Mouse (Mus musculus): ENCODE results near the gene Dennd1c. TPM values are rescaled to one million over a fixed set of nuclear protein-coding genes. Genes with fewer than 3 reads are reported as not detected.

The Dennd1c gene
- polyA plus RNA-seq (2016; fragmentation: Nextera tagmentation; extraction: Ambion mirVana) = 3.2 and 3.6 TPM in 2 replicates

GRCm38 (mm10) chr17:57078336-57078735, at the start of gene Dennd1c:
Gene Dennd1c (minus strand): TSS chr17:57078514.
- 0 out of 2 replicates have a peak, but pooled peaks cover 3% of the 10 kb centered on the region for H3K27me3 ChIP-seq (ENCODE audit: insufficient read depth, poor library complexity, severe bottlenecking)
- H3K4me3 ChIP-seq = no peak within 1 kb of the TSS
- 0 out of 2 replicates have a peak, but pooled peaks cover 7% of the 10 kb centered on the region for H3K4me1 ChIP-seq (replicated peaks)
- no peak for DNase-seq (ENCODE audit: low spot score)
- peak within 1 kb of the TSS; percentile 45 for H3K27ac ChIP-seq
- WGBS = 55% methylated on average over 6 of the region's 6 CpGs
- H3K36me3 ChIP-seq = peaks cover 26% of the 10 kb centered on the region
- H3K9me3 ChIP-seq = no peaks in the 10 kb centered on the region

DNA sequence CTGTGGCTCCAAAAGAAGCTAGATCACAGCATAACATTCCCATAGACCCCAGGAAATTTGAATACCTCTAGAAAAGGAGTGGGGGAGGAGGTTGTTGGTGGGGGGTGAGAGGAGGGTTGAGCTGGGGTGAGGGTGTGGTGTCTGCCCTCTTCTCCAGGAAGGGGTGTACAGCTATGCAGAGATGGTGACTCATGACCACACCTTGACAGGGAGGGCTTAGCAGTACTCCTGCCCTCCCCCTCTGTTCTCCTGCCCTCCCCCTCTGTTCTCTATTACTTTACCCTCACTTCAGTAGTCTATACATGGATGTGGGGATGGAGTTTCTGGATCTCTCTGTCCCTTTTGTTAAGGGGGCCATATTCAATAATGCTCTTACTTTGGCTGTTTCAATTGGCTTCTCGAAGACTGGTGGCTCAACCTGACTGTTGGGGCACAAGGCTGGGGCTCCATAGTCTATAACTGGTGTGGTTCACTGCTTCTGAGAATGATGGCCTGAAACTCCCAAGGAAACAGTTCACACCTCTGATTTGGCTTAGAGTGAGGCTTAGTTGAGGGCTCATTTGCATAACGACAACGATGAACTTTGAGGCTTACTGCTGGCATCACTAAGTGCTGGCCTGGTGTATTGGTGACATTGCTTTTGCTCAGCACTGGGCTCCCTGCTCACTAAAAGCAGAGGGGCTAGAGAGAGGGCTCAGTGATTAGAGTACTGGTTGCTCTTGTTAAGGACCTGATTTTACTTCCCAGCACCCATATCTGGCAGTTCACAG, 47.7 kb upstream of the Dennd1c start:
- no peaks in the 10 kb centered on the region for H3K9me3 ChIP-seq
- H3K4me1 ChIP-seq (replicated peaks) = no peaks in the 10 kb centered on the region
- no peak for DNase-seq (ENCODE audit: low spot score)
- WGBS = 69% methylated on average over 3 of the region's 3 CpGs
- no peaks in the 10 kb centered on the region for H3K36me3 ChIP-seq
- no peaks in the 10 kb centered on the region for H3K27me3 ChIP-seq (ENCODE audit: insufficient read depth, poor library complexity, severe bottlenecking)
- H3K4me3 ChIP-seq = no peak overlapping the region
- H3K27ac ChIP-seq = no peak overlapping the region

DNA sequence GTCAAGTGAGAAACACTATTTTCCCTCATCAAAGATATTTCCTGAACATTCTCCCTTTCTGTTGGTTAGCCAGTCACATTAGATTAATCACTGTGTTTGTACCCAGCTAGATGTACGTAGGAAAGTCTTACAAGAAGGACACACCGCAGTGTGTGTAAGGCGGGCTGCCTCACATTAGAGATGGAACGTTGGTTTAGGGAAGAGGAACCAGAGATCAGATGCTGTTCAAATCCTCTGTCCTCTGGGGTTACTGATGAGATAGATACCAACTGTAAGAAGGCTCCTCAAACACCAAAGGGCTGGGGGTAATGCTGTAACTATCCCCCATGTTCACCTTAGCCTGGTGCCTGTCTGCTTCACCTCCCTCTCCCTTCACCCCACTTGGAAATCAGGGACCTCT, 46.5 kb upstream of the Dennd1c start:
- no peak for DNase-seq (ENCODE audit: low spot score)
- Histone ChIP-seq H3K9me3 (no peaks in the 10 kb centered on the region), H3K4me1 (replicated peaks) (no peaks in the 10 kb centered on the region), H3K4me3 (no peak overlapping the region), H3K27me3 (ENCODE audit: insufficient read depth, poor library complexity, severe bottlenecking) (no peaks in the 10 kb centered on the region), H3K27ac (no peak overlapping the region), H3K36me3 (no peaks in the 10 kb centered on the region)
- WGBS = 92% methylated on average over 4 of the region's 4 CpGs

- Histone ChIP-seq H3K36me3 (no peaks in the 10 kb centered on the region), H3K27me3 (ENCODE audit: insufficient read depth, poor library complexity, severe bottlenecking) (no peaks in the 10 kb centered on the region), H3K4me1 (replicated peaks) (peaks cover 6% of the 10 kb centered on the region), H3K4me3 (no peak overlapping the region), H3K9me3 (no peaks in the 10 kb centered on the region), H3K27ac (no peak overlapping the region)
- DNase-seq (ENCODE audit: low spot score) = no peak
- WGBS = 88% methylated on average over 11 of the region's 11 CpGs
These were observed 45.1 kb upstream of the Dennd1c start for GRCm38 (mm10) chr17:57123192-57124118.

DNA sequence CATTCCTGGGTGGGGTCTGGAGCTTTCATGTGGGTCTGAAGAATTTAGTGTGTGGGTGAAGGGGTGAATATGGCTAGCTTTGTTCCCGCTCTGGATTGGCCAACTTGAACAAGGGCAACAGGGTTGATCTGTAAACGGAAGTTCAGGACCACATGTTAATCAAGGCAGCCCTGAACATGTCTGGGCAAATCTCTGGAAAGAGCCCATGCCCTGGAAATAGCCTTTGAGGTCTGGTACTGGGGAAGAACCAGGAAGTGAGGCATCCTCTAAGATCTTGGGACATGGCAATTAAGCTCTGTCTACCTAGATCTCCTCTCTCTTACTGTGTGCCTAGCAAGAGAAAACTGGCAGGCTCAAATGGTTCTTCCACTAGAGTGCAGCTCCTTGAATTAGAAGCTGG, 43.5 kb upstream of the Dennd1c start:
- WGBS = 87% methylated on average over 2 of the region's 2 CpGs
- no peak overlapping the region for H3K27ac ChIP-seq

GRCm38 (mm10) chr17:57118524-57119349, 40.4 kb upstream of the Dennd1c start:
- 3% methylated on average over 11 of the region's 11 CpGs for WGBS
- Histone ChIP-seq H3K9me3 (no peaks in the 10 kb centered on the region), H3K27me3 (ENCODE audit: insufficient read depth, poor library complexity, severe bottlenecking) (no peaks in the 10 kb centered on the region), H3K4me1 (replicated peaks) (peaks cover 8% of the 10 kb centered on the region), H3K4me3 (peak overlapping the region; percentile 24; the same call in 1 of the 2 replicates), H3K27ac (no peak overlapping the region), H3K36me3 (no peaks in the 10 kb centered on the region)
- peak; percentile 35 for DNase-seq (ENCODE audit: low spot score)

More for the DNA sequence above, 43.5 kb upstream of the Dennd1c start:
- H3K4me3 ChIP-seq = no peak overlapping the region
- no peaks in the 10 kb centered on the region for H3K9me3 ChIP-seq
- H3K27me3 ChIP-seq (ENCODE audit: insufficient read depth, poor library complexity, severe bottlenecking) = no peaks in the 10 kb centered on the region
- no peak for DNase-seq (ENCODE audit: low spot score)
- H3K36me3 ChIP-seq = no peaks in the 10 kb centered on the region
- H3K4me1 ChIP-seq (replicated peaks) = peaks cover 8% of the 10 kb centered on the region

- peaks cover 8% of the 10 kb centered on the region for H3K4me1 ChIP-seq (replicated peaks)
- H3K27me3 ChIP-seq (ENCODE audit: insufficient read depth, poor library complexity, severe bottlenecking) = no peaks in the 10 kb centered on the region
- H3K4me3 ChIP-seq = no peak overlapping the region
- WGBS = 69% methylated on average over 2 of the region's 2 CpGs
- no peaks in the 10 kb centered on the region for H3K9me3 ChIP-seq
- DNase-seq (ENCODE audit: low spot score) = no peak
- no peaks in the 10 kb centered on the region for H3K36me3 ChIP-seq
- H3K27ac ChIP-seq = no peak overlapping the region
These were observed 38.5 kb upstream of the Dennd1c start for GRCm38 (mm10) chr17:57116801-57117200.

DNA sequence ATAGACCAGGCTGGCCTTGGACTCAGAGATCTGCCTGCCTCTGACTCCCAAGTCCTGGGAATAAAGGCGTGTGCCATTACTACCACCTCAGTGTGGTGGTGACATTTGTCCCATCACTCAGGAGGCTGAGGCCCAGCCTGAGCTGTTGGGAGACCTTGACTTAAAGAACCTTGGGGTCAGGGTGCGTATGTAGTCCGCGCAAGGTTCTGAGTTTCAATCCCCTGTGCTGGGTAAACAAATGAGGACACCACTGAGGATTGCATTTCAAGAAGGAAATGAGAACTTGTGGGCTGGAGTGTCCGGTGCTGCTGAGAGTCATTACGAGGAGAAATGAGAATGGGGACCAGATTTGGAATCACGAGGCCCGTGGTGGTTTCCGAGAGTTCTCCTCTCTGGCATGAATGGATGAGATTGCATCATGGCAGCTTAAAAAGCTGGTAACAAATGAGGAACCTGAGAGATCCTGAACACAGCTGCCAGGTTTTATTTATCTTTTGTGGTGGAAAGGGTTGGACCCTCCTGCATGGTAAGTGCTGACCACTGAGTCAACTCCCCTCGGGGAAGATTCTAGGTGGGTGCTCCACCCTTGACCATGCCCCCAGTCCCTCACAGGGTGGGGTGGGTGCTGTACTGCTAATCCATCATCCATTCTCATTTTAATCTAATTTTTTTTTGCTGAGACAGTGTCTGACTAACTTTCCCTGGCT, 34.6 kb upstream of the Dennd1c start:
- DNase-seq (ENCODE audit: low spot score) = no peak
- Histone ChIP-seq H3K27me3 (ENCODE audit: insufficient read depth, poor library complexity, severe bottlenecking) (no peaks in the 10 kb centered on the region), H3K36me3 (no peaks in the 10 kb centered on the region), H3K27ac (no peak overlapping the region), H3K9me3 (no peaks in the 10 kb centered on the region), H3K4me1 (replicated peaks) (no peaks in the 10 kb centered on the region), H3K4me3 (no peak overlapping the region)
- WGBS = 91% methylated on average over 10 of the region's 10 CpGs

GRCm38 (mm10) chr17:57110005-57110404, 31.7 kb upstream of the Dennd1c start:
- Histone ChIP-seq H3K36me3 (peaks cover 3% of the 10 kb centered on the region; the same call in 1 of the 2 replicates), H3K27me3 (ENCODE audit: insufficient read depth, poor library complexity, severe bottlenecking) (no peaks in the 10 kb centered on the region), H3K4me3 (no peak overlapping the region), H3K27ac (no peak overlapping the region), H3K4me1 (replicated peaks) (peaks cover 24% of the 10 kb centered on the region), H3K9me3 (no peaks in the 10 kb centered on the region)
- 83% methylated on average over 1 of the region's 1 CpGs for WGBS
- no peak for DNase-seq (ENCODE audit: low spot score)

GRCm38 (mm10) chr17:57108666-57109171, 30.4 kb upstream of the Dennd1c start:
- DNase-seq (ENCODE audit: low spot score) = no peak
- Histone ChIP-seq H3K36me3 (peaks cover 3% of the 10 kb centered on the region; the same call in 1 of the 2 replicates), H3K4me3 (no peak overlapping the region), H3K27ac (no peak overlapping the region), H3K27me3 (ENCODE audit: insufficient read depth, poor library complexity, severe bottlenecking) (no peaks in the 10 kb centered on the region), H3K4me1 (replicated peaks) (peaks cover 34% of the 10 kb centered on the region), H3K9me3 (no peaks in the 10 kb centered on the region)
- 56% methylated on average over 5 of the region's 5 CpGs for WGBS

DNA sequence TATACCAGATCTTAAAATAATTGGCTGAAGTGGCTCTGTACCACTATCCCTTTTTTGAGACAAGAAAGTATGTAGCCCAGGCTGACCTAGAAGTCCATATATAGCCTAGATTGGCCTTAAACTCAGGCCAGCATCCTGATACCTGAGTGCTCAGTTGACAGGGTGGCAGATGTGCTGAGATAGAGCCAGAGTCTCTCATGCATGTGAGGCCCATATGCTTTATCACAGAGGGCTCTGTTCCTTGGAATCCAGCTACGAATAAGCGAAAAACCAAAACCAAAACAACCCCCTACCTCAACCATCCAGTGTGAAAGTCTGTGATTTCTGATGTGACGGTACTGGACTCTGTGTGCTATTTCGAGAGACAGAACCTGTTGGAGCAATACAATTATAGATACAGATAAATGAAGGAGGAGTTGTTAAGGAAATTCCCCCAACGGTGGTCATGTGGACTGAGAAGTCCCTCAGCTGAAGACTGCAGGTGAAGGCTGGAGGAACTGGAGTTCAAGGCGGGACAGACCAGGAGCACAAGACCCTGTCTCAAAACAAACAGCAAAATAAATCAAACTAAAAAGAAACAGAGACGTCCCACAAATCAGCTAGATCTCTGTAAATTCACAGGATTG, 29.8 kb upstream of the Dennd1c start:
- H3K4me1 ChIP-seq (replicated peaks) = peaks cover 36% of the 10 kb centered on the region
- H3K4me3 ChIP-seq = no peak overlapping the region
- no peaks in the 10 kb centered on the region for H3K27me3 ChIP-seq (ENCODE audit: insufficient read depth, poor library complexity, severe bottlenecking)
- peaks cover 3% of the 10 kb centered on the region; the same call in 1 of the 2 replicates for H3K36me3 ChIP-seq
- 87% methylated on average over 7 of the region's 7 CpGs for WGBS
- H3K9me3 ChIP-seq = no peaks in the 10 kb centered on the region
- no peak overlapping the region for H3K27ac ChIP-seq
- no peak for DNase-seq (ENCODE audit: low spot score)
